Mouse (Mus musculus): ENCODE results near the gene Amd1.

Gene Amd1

DNA sequence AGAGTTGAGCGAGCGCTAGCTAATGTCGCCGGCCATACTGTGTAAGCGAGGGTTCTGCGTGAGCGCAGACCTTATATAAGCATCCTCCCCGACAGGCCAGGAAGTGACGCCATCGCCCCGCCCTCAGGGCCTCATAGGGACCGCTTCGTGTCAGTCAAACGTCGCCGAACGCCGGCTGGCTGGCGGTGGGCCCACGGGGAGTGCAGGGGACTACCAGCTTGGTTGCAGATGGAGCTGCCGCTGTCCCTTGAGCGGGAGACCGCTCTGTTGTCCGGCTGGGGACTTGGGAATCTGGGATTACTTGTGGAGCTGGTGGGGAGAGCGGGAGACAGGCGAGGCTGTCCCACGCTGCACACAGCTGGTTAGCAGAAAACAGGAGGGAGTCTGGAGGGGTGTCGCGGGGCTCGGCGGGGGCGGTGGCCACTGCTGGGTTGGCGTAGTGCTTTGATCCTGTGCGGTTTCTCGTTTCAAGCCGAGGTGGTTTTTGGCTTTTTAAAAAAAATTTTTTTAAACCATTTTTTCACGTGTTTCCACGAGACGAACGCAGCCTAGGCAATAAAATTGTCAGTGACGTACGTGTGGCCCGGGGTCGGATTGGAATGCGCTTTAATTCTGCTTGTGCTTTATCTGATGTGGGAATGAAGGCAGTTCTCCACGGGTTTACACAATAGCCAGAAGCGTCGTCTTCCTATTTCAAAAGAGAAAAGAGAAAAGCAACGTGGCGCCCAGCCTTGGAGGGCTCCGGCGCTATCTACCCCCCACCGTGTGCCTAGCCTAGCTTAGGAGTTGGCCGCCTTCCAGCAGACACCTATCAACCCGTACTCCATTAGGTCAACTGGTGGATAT, at the start of gene Amd1:
TSS of gene Amd1 (minus strand) at position 47 of the 846 bp plus-strand sequence.
- DNase-seq: peak; percentile 100

- no peak for DNase-seq
These were observed 49.2 kb upstream of the Amd1 start for GRCm38 (mm10) chr10:40351156-40351555.

GRCm38 (mm10) chr10:40350245-40350932, 48.4 kb upstream of the Amd1 start:
- DNase-seq: no peak

- DNase-seq: peak; percentile 62
These were observed 47.7 kb upstream of the Amd1 start for GRCm38 (mm10) chr10:40349631-40350177.

DNA sequence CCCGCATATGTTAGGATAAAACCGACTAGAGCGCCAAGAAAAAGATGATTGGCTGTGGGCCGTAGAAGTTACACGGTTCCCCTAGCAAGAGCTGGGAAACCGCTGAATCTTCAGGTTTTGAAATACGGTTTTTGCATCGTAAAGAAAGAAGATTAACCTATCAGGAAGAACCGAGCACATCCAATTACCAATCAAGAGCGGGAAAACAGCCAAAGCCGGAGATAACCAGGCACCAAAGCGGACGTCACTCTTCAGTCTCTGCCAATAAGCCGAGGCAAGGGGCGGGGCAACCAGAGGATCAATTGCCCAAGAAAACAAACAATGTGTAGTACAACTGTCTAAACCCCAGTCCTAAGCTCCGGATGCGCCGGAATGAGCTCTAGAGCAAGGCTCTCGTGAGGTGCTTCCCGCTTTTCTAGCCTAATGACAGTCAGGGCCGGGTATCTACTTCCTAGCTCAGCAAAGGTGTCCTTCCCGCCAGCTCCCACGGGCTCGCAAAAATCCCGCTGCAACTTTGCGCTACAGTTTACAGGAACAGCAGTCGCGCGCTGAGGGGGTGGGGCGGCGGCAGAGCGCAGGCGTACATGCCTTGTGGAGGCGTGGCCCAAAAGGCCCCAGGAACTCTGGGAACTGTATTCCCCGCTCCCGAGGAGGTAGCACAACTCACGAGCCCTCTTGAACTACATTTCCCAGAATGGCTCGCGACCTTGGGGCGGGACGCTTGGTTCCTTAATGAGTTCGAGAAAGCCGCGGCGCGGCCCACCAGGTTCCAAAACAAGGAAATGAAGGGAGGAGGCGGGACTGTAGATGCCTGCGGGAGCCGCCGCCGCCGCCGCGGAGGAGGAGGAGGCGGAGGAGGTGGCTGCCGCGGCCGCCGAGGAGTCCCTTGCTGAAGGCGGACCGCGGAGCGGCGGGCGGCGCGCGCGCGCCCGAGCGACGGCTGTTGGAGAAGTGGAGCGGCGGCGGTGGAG, 46.9 kb upstream of the Amd1 start:
- peak; percentile 98 for DNase-seq

DNA sequence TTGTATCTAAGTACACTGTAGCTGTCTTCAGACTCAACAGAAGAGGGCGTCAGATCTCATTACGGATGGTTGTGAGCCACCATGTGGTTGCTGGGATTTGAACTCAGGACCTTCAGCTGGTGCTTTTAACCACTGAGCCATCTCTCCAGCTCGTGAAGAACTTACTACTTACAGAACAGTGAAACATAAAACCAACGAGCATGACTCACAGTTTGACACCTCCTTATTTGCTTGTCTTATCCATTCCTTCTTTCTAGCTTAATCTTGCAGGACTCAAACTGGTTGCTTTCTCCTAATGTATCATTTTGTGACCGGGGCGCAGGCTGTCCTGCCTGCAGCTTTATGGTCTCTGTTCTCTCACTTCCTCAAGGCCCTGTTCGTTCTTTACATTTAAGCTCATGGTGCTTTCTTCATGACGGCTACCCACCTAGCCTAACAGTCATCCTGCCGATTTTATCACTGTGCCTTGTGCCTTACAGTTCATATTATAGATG, 45.5 kb upstream of the Amd1 start:
- no peak for DNase-seq

- no peak for DNase-seq
These were observed 44.9 kb upstream of the Amd1 start for GRCm38 (mm10) chr10:40346776-40347403.

GRCm38 (mm10) chr10:40342036-40342435, 40.0 kb upstream of the Amd1 start:
- no peak for DNase-seq

GRCm38 (mm10) chr10:40339351-40339964, 37.5 kb upstream of the Amd1 start, which contains the start of gene Cdk19:
Gene Cdk19 (plus strand): TSS chr10:40339564.
- no peak for DNase-seq

DNA sequence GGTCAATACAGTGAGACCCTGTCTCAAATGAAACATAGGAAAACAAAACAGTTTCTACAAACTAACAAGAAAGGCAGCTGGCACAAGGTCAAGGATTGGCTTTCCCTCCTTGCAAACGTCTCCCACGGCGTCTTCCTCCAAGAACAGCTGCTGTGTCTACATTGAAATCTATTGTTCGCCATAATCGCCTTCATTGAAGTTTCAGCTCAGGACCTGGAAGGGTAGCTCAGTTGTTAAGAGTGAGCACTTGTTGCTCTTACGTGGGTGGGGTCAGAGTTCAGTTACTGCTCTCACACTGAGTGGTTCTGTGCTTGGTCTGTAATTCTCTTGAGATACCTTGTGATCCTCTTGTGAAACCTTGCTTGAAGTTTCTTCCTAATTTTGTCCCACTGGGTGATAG, 30.9 kb upstream of the Amd1 start:
- DNase-seq: no peak

- DNase-seq: no peak
These were observed 28.3 kb upstream of the Amd1 start for GRCm38 (mm10) chr10:40330262-40330661.

DNA sequence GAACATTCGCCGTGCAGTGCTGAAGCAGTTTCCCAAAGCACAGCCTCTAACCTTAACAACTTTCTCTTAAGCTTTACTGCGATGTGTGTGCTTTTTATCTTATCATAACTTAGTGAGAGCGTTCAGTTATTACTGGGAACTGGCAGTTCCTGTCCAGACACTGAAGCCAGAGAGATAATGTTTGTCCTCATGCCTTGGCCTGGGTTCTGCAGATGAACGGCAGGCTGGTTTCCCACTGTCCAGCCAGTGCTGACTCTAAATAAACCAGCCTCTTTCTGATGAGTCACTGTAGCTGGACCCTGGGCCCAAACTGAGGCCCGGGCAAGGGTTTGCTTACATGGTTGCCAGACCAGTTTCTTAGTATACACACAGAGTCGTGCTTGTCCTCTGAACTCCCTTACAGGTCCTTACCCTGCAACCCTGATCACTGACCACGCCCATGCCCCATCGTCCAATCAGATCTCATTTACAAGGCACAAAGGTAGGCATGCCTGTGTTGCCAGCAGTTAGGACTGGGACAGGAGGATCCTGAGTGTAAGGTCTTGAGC, 26.1 kb upstream of the Amd1 start:
- no peak for DNase-seq

GRCm38 (mm10) chr10:40320306-40320705, 18.3 kb upstream of the Amd1 start:
- DNase-seq: no peak

DNA sequence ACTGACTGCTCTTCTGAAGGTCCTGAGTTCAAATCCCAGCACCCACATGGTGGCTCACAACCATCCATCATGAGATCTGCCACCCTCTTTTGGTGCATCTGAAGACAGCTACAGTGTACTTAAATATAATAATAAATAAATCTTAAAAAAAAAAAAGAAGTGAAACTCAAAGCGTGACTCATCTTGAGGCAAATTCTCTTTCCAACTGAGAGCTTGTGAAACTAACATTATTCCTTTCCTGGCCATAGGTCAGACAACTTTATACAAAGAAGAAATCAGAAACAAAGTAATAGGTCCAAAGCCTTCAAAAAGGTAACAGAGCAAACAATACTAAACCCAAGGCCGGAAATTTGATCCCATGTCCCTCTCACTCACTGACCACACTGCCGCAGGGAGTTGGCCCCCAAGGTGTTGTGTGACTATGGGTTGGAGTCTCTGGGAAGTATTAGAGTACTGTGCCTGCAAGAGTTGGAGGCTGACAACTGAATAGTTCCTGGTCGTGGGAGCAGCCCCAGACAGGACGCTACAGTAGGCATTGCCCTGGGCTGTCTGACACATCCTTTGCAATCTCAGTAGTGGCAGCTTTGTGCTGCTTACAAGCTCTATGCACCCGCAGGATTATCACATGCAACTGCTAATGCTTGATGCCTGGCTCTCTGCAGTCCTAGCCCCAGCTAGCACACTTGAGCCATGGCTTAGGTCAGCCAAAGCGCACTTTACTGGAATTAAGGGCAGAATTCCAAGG, 15.0 kb upstream of the Amd1 start:
- no peak for DNase-seq

- DNase-seq: no peak
These were observed 10.8 kb upstream of the Amd1 start for GRCm38 (mm10) chr10:40312781-40313180.

- no peak for DNase-seq
These were observed 8.1 kb upstream of the Amd1 start for GRCm38 (mm10) chr10:40309884-40310635.

DNA sequence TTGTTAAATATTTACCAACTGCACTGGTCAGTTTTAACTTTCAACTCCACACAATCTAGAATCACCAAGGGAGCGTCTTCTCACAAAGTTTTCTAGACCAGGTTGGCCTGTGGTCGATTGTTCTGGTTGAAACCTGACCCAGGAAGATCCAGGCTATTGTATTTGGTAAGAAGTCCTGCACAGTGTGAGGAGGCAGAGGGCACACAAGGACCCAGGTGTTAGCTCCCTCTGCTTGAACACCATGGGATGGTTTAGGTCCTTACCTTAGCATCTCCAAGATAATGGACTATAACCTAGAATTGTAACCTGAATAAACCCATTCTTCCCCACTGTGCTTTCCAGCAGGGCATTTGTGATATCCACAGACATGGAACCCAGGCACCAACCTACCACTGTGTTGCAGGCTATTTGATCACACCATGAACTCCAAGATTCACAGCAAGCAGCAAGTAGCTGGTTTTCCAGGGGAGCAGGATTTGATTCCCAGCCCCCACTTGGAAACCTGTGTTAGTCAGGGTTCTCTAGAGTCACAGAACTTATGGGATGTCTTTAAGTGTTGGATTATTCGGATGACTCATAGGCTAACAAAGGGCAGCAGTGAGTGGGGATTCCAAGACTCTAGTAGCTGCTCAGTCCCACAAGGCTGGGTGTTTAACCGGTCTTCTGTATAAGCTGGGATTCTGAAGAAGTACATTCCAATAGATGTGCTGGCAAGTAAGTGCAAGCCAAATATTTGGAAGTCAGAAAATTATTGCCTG, 6.0 kb upstream of the Amd1 start:
- DNase-seq: no peak

DNA sequence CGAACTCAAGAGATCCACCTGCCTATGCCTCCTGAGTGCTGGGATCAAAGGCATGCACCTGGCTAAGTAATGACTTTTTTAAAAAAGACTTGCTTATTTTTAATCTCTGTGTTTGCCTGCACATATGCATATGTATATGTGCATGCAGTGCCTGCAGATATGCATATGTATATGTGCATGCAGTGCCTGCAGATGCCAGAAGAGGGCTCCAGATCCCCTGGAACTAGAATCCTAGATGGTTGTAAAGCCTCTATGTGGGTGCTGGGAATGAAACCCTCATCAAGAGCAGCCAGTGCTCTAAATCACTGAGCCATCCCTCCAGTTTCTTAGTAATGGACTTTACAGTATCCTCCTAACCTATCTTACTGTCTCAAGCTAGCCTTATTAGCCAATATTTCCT, 4.0 kb upstream of the Amd1 start:
- no peak for DNase-seq

All from right cerebral cortex, adult 18-20 months (tissue).